Mouse (Mus musculus) small intestine, adult 2 months (tissue): ENCODE data around the gene Mtrex. TPM values are rescaled to one million over a fixed set of nuclear protein-coding genes. Genes with fewer than 3 reads are reported as not detected.

ENCODE experiments used
- H3K27ac ChIP-seq: fragments of 200-500 bp; 2 replicates; pipeline ENCODE4 v1.5.1; 2012; ENCODE audit warnings: low read depth, low read length, control low read depth, inconsistent platforms; ENCODE audit not compliant: insufficient read depth
- H3K27me3 ChIP-seq: fragments of 200-500 bp; 2 replicates; pipeline ENCODE4 v1.6.1; 2012; ENCODE audit warnings: mild to moderate bottlenecking, moderate library complexity, low read length, inconsistent platforms; ENCODE audit not compliant: control insufficient read depth, insufficient read depth
- H3K36me3 ChIP-seq: fragments of 200-500 bp; 2 replicates; pipeline ENCODE4 v1.6.1; 2012; ENCODE audit warnings: mild to moderate bottlenecking, low read length, control low read depth, inconsistent platforms; ENCODE audit not compliant: control insufficient read depth, insufficient read depth
- H3K4me1 ChIP-seq: fragments of 200-500 bp; 2 replicates; pipeline ENCODE4 v1.6.1; 2012; ENCODE audit warnings: low read length, inconsistent platforms, mixed read lengths; ENCODE audit not compliant: control insufficient read depth, insufficient read depth, insufficient read length
- H3K4me3 ChIP-seq: fragments of 200-500 bp; 2 replicates; pipeline ENCODE4 v1.5.1; 2012; ENCODE audit warnings: low read depth, mild to moderate bottlenecking, control low read depth, inconsistent platforms, low read length, moderate library complexity
- CTCF ChIP-seq: fragments of 200-500 bp; IDR thresholded peaks from 2 replicates; pipeline ENCODE4 v1.5.1; 2012; ENCODE audit warnings: low read depth, mild to moderate bottlenecking, control low read depth, inconsistent platforms, low read length, moderate library complexity, mixed read lengths; ENCODE audit not compliant: insufficient replicate concordance, insufficient read length; ENCODE audit errors: extremely low read depth
- POLR2A ChIP-seq: fragments of 200-500 bp; IDR thresholded peaks from 2 replicates; pipeline ENCODE4 v1.6.1; 2012; ENCODE audit warnings: low read depth, mild to moderate bottlenecking, control low read depth, inconsistent platforms, low read length, moderate library complexity
- WGBS: fragments of 180-500 bp; shearing (Covaris S2); methylation state at CpG from one replicate; pipeline ENCODE4 v1.1.7; 2018; 5-methylcytosine and 5-hydroxymethylcytosine counted together
- polyA plus RNA-seq: library from polyadenylated mRNA; depleted of rRNA; stranded (reverse); fragments of >200 nt; gene quantifications from 2 replicates; pipeline ENCODE4 v1.2.3, GENCODE M21; 2012

Mtrex gene
- polyA plus RNA-seq, 1 experiment: 1.2 TPM

DNA sequence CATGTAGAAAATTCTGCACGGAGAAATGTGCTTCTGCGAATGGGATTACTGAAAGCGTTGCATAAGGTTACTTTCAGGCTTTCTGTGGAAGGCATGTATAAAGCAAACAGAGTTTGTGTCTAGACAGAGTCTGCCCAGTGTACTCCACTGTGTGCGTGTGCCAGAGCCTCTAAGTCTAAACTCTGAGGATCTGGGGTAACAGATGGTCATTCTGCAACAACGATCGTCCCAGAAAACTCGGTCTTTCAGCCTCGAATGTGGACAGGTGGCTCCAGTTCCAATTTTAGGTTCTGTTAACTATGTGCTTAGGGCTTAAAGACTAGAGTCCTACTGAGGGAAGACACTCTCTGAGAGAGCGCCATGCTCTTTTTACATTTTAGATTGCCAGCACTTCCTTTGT, 18.1 kb upstream of the Mtrex start:
- 95% methylated on average over 9 of the region's 9 CpGs for WGBS
- TF ChIP-seq POLR2A (no peak), CTCF (no peak)
- Histone ChIP-seq H3K27me3 (no peaks in the 10 kb centered on the region), H3K27ac (no peak overlapping the region), H3K4me1 (no peaks in the 10 kb centered on the region), H3K4me3 (no peak overlapping the region), H3K36me3 (peaks cover 60% of the 10 kb centered on the region)

DNA sequence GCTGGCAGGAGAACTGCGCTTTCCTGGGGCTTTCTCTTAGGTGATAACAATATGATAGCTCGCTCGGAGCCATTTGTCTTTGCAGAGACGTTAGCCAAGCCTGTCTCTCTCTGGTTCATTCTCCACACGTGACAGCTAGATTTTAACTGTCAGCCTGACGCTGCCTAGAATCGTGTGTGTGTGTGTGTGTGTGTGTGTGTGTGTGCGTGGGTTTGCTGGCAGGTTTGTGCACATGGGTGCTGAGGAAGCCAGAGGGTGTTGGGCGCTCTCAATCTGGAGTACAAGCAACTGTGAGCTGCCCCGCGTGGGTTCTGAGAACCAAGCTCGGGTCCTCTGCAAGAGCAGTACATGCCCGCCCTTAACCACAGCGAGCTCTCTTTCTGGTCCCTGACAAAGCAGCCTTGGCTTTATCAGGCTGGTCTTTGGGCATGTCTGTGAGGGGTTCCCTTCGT, 14.7 kb upstream of the Mtrex start:
- H3K36me3 ChIP-seq: peaks cover 49% of the 10 kb centered on the region
- no peak overlapping the region for H3K27ac ChIP-seq
- no peaks in the 10 kb centered on the region for H3K27me3 ChIP-seq
- no peaks in the 10 kb centered on the region for H3K4me1 ChIP-seq
- H3K4me3 ChIP-seq: no peak overlapping the region
- TF ChIP-seq CTCF (no peak), POLR2A (no peak)
- WGBS: 76% methylated on average over 15 of the region's 15 CpGs

DNA sequence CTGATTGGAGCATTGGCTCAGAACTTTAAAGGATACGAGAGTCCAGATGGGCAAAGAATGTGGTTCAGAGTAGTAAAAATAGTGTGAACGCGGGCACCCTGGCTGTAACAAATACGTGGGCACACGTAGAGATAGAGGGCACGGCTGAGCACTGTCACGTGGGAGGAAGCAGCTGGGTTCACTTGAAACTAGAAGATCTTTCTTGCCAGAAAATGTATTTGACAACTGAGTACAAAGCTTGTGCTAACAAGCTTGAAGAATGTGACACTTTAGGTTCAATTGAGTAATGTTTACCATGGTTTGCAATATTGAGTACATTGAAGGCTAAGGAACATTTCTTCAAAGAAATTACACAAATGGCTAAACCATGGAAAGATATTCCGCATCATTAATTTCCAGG, 10.9 kb upstream of the Mtrex start:
- peaks cover 33% of the 10 kb centered on the region for H3K36me3 ChIP-seq
- TF ChIP-seq POLR2A: no peak
- no peak for TF ChIP-seq CTCF
- no peak overlapping the region for H3K27ac ChIP-seq
- H3K4me1 ChIP-seq: no peaks in the 10 kb centered on the region
- no peak overlapping the region for H3K4me3 ChIP-seq
- 93% methylated on average over 8 of the region's 8 CpGs for WGBS
- no peaks in the 10 kb centered on the region for H3K27me3 ChIP-seq

DNA sequence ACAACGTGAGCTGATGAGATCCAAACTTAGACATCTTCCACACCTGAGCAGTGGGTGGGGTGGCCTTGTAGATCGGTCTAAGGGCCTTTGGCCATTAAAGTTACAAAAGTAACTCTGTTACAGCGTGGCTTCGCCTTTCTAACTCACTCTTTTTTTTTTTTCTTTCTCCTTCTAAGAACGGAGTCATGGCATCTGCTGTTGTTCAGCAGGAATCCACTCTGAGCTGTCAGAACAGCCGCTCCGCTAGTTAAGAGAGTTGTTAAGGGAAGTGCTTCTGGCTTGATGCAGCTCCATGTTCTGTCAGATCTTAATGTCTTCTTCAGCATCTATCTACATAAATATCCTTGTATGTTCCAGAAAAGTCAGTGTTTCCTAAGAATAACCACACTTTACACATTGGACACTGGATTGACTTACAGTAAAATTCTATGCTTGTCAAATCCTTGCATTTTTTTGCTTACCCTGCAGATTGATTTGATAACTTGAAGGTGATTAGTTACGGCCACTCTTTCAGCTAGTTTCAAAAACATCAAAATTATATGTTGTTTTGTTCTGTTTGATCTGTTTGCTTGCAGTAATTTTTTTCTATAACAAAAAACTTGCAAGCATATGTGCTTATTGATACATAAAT, 955 bp upstream of the Mtrex start:
- no peak overlapping the region for H3K27ac ChIP-seq
- 2% methylated on average over 8 of the region's 8 CpGs for WGBS
- TF ChIP-seq POLR2A: no peak
- TF ChIP-seq CTCF: no peak
- peaks cover 8% of the 10 kb centered on the region for H3K4me1 ChIP-seq
- peak overlapping the region; percentile 76 for H3K4me3 ChIP-seq
- peaks cover 9% of the 10 kb centered on the region; the same call in 1 of the 2 replicates for H3K36me3 ChIP-seq
- no peaks in the 10 kb centered on the region for H3K27me3 ChIP-seq

DNA sequence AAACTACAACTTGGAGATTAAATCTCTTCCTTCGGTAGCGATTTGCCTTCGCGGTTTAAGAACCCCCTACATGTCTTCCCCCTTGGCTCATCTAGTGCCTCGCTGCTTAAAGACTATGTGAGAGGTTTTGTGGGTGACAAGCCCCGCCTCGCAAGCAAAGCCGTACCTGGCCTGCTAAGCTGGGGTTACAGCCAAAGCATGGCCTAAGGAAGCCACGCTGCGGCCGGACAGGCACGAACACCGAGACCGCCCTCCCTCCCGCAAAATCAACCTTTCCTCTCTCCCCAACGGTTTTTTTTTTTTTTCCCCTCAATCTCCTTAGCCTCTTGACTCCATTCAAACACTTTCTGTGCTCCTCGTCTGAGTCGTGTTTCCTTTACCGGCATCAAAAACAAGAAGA, 402 bp downstream of the Mtrex start:
- WGBS: under 1% methylated on average over 19 of the region's 19 CpGs
- H3K4me3 ChIP-seq: peak overlapping the region; percentile 76

DNA sequence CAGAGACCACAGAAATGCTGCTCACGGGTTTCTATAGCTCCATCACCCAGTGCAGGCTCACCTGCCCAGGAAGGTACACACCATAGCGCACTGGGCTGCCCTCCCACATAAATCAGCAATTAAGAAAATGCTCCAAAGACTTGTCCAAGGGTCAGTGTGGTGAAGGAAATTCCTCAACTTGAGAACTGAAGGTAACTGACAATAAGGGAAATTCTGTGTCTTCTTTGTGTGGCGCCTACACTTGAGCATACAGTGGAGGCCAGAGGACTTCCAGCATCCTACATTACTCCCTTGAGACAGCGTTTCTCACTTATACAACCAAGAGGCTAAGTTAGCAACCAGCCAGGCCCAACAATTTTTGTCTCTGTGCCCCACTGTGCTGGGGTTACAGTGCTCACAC, 1.2 kb downstream of the Mtrex start:
- Histone ChIP-seq H3K27me3 (no peaks in the 10 kb centered on the region), H3K4me1 (peaks cover 8% of the 10 kb centered on the region), H3K36me3 (peaks cover 5% of the 10 kb centered on the region; the same call in 1 of the 2 replicates), H3K27ac (no peak overlapping the region), H3K4me3 (no peak overlapping the region)
- WGBS: 27% methylated on average over 4 of the region's 4 CpGs
- TF ChIP-seq POLR2A (no peak), CTCF (no peak)

More for the DNA sequence above, 402 bp downstream of the Mtrex start:
- peaks cover 8% of the 10 kb centered on the region for H3K4me1 ChIP-seq
- peaks cover 5% of the 10 kb centered on the region; the same call in 1 of the 2 replicates for H3K36me3 ChIP-seq
- no peaks in the 10 kb centered on the region for H3K27me3 ChIP-seq
- TF ChIP-seq POLR2A (no peak), CTCF (peak; percentile 5; the same call in 1 of the 2 replicates)
- peak overlapping the region; percentile 59 for H3K27ac ChIP-seq

DNA sequence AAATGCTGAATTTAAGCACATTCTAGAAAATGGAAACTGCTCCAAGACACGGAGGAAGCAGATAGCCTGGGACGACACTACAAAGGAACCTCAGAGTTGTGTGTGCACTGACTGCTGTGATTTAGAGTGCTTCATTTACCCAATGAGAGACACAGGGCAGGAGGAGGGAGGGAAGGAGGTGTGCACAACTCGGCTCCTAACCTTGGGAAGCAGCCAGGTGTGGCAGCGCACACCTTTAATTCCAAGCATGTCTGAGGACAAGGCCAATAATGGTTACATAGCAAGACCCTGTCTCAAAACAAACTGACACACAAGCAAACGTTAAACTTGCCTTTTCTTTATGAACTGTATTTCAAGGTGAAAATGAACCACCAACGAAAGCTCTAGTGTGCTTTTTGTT, 1.9 kb downstream of the Mtrex start:
- TF ChIP-seq CTCF (no peak), POLR2A (no peak)
- H3K36me3 ChIP-seq: peaks cover 2% of the 10 kb centered on the region
- 0 out of 2 replicates have a peak overlapping the region, but pooled peaks have one; percentile 18 for H3K4me3 ChIP-seq
- H3K27ac ChIP-seq: no peak overlapping the region
- H3K27me3 ChIP-seq: no peaks in the 10 kb centered on the region
- 29% methylated on average over 6 of the region's 6 CpGs for WGBS
- H3K4me1 ChIP-seq: peaks cover 8% of the 10 kb centered on the region
